Mouse (Mus musculus) brain, embryonic 14.5 days (tissue): Measurements from ENCODE around the gene Rhobtb3.

Experiments
- CTCF ChIP-seq: fragments of 200-500 bp; IDR thresholded peaks from 2 replicates; pipeline ENCODE4 v1.5.1; 2012; ENCODE audit warnings: inconsistent platforms, mild to moderate bottlenecking, moderate library complexity, borderline replicate concordance; ENCODE audit not compliant: insufficient read depth, insufficient read length; ENCODE audit errors: extremely low read depth
- POLR2A ChIP-seq: fragments of 200-500 bp; IDR thresholded peaks from 2 replicates; pipeline ENCODE4 v1.6.1; 2012; ENCODE audit warnings: mild to moderate bottlenecking, inconsistent platforms, borderline replicate concordance; ENCODE audit not compliant: poor library complexity, insufficient read depth, insufficient read length, severe bottlenecking; ENCODE audit errors: extremely low read depth

- TF ChIP-seq CTCF (no peak), POLR2A (no peak)
These were observed 118.3 kb downstream of the Rhobtb3 start for GRCm38 (mm10) chr13:75825388-75825787.
